Comparison of ENCODE assay signal across 8 mouse cellular contexts in the genomic region with DNA sequence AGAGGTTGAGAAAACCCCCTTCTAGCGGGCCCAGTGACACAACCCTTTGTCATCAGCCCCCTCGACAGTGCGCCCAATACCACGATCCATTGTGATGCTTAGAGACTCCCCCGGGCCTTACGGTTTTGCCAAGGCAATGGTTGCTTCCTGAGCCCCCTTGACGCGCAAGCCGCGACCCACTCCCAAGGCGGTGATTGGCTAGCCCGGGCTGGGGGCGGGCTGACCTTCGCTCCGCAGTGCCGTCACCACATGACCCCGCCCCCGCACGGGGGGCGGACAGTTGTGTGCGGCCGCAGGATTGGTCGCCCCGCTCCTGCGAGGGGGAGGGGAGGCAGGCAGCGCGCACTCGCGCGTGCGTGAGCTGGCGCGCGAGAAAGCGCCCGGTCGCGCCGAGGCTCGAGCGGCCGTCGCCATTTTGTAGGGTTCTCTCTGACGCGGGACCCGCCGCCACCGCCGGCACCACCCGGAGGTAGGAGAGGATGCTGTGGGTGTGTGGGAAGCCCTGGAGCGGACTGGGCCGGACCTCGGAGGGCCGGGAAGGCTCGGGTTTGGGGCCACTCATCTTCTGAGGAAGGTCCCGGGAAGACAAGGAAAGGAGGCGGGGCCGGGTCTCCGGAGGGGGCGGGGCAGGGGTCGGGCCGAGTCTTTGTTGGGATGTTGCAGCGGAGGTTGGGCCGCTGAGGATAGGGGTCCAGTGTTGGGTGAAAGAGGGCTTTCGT. TPM values are rescaled to one million over a fixed set of nuclear protein-coding genes. Genes with fewer than 3 reads are reported as not detected.
DNase-seq lines count a peak whose midpoint lies in the region; ATAC-seq and TF ChIP-seq lines count a peak whose summit lies in the region.

A gene (plus strand): TSS at position 305 of the 719 bp plus-strand sequence.

- peak; percentile 57 for TF ChIP-seq POLR2A in cortical plate, adult 2 months (IDR thresholded peaks at IDR 0.05; ENCODE audit: extremely low read depth, insufficient read depth, low read length)

- peak; percentile 96 for DNase-seq in gastrocnemius, postnatal 10 days
- DNase-seq in left cerebral cortex, postnatal 10 days (ENCODE audit: extremely low spot score in 1 of 2, low spot score in 2 of 2): peak; percentile 97 to 99
- DNase-seq in right cerebral cortex, postnatal 25 days: peak; percentile 97
- DNase-seq in urinary bladder, postnatal 4 days (ENCODE audit: low spot score in 2 of 2): peak; percentile 96 to 97

- intact Hi-C loops in left cerebral cortex, postnatal 10 days (cut with DNase I): loop anchor here (5.0 to 10.0 kb wide), 2 partner anchors 91 to 148 kb away; a partner anchor contains a TSS

- H3K27ac ChIP-seq in cortical plate, adult 2 months (ENCODE audit: insufficient read depth, low read length): peak within 1 kb of the TSS; percentile 86

- peak; percentile 83 for ATAC-seq in activated CD4-positive, CD25-positive, alpha-beta regulatory T cell, adult 4 months
- ATAC-seq in inflammation-experienced regulatory T-cells, adult 6 months: peak; percentile 87
- peak; percentile 90 for ATAC-seq in megakaryocyte-erythroid progenitor cell, adult 5-6 weeks (replicated peaks; ENCODE audit: low FRiP score, low TSS enrichment, poor library complexity, severe bottlenecking)

- peaks cover 2% of the 10 kb centered on the region; the same call in 1 of the 2 replicates for H3K4me1 ChIP-seq in cortical plate, adult 2 months (ENCODE audit: control insufficient read depth, insufficient read depth, low read length)

- TF ChIP-seq CTCF in cortical plate, adult 2 months (IDR thresholded peaks at IDR 0.05; ENCODE audit: extremely low read depth, insufficient read depth, low read length): no peak

- H3K4me3 ChIP-seq in cortical plate, adult 2 months (ENCODE audit: insufficient read depth, low read length): peak within 1 kb of the TSS; percentile 55

RNA-seq across cellular contexts. Expression of the gene that starts here (rescaled TPM):
- polyA plus RNA-seq in activated CD4-positive, CD25-positive, alpha-beta regulatory T cell, adult 4 months (2017; shearing (Covaris generic)): 100 to 1,000 TPM in 1 of 2 experiments, 10 to 100 TPM in 1; 87.2 to 107 TPM
- 16.0 and 17.8 TPM in 2 replicates for polyA plus RNA-seq in cortical plate, adult 2 months (2012; rRNA removed)
- 1 to 10 TPM; 2.5 to 4.6 TPM for total RNA-seq in gastrocnemius, postnatal 10 days (2021)
- polyA plus RNA-seq in inflammation-experienced regulatory T-cells, adult 6 months (2017; shearing (Covaris generic)): 100 to 1,000 TPM in 1 of 3 experiments, 10 to 100 TPM in 2; 59.9 to 134 (median 96.8) TPM
- 10 to 100 TPM; 12.4 to 14.2 TPM for total RNA-seq in left cerebral cortex, postnatal 10 days (2021)
- total RNA-seq in megakaryocyte-erythroid progenitor cell, adult 5-6 weeks (2014; fragmentation: Nextera tagmentation): 5.0 and 11.3 TPM in 2 replicates
- 9.9 and 19.2 TPM in 2 replicates for total RNA-seq in megakaryocyte-erythroid progenitor cell, adult 5-6 weeks (2017)

Comparison
In these comparisons a context has a peak if more than half of its experiments do, and no peak if none do; other contexts are left out.
1. Peak in every context shown above with its lines: DNase-seq, ATAC-seq, H3K4me3 ChIP-seq and H3K27ac ChIP-seq.